Mouse (Mus musculus) urinary bladder, postnatal 10 days (tissue): Measurements from ENCODE around the gene Pmpcb.
A peak's percentile ranks its signal among the peaks of the same experiment; 100 is the strongest.

ENCODE experiments used
- DNase-seq: peaks from one replicate; pipeline ENCODE4 v3.0.0; 2022; ENCODE audit warnings: low spot score

The Pmpcb gene

DNA sequence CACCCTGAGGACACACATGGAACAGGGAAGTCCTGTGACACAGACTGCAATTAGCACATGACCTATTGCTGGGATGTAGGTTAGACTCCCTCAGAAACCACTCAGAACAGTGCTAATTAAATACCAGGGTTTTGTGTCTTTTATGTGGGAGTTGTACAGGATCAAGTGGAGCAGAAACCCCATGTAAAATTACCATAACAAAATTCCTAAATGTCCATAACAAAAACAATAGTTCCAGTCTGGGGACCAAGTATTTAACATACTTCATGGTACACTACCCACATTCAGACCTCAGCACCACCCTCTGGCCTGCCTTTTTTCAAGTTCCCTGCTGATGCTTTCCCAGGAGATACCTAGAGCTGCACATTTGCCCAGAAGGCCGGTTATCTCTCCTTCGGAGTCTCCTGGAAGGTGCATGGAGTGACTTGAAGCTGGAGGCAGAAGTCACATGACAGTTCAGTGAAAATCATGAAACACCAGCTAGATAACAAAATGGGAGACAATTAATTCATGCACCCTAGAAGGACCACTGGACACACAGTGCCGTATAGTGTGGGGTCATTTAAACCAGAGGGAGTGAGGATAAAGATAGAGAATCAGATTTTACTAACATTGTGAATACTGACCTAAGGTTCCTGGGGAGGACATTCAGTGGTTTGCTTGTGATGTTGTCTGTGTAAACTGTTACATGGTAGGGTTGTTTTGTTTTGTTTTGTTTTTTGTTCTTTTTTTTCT, 4.6 kb upstream of the Pmpcb start:
- no peak for DNase-seq

DNA sequence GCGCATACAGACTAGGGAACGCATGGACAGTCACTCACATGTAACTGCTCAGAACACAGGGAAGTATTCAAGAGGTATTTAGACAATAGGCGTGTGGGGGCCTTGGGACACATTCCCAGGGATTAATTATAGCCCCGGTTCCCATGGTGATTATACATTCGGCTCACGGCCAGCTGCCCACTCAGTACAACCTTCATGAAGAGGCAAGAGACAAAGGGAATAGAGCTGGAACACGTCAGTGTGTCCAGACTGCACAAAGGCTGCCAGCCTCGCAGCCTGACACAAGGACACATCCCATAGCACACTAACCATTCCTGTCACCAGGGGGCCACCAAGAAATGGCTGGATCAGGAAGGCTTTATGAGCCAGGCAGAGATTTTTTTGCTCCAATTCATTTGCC, 4.0 kb upstream of the Pmpcb start:
- DNase-seq = no peak

DNA sequence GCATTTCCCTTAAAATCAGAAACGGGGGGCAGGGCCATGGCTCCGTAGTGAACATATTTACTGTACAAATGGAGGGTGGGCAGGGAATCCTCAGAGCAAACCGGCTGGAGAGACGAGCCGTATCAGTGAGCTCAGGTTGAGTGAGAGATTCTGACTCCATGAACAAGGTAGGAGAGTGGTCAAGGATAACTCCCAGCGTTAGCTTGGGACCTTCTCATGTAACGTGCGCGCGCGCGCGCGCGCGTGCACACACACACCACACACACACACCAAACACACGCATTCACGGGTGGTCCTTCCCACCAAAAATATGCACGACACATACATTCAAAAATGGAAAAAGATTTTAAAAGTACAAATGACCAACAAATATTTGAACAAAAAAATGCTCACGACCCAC, 1.8 kb upstream of the Pmpcb start:
- no peak for DNase-seq

DNA sequence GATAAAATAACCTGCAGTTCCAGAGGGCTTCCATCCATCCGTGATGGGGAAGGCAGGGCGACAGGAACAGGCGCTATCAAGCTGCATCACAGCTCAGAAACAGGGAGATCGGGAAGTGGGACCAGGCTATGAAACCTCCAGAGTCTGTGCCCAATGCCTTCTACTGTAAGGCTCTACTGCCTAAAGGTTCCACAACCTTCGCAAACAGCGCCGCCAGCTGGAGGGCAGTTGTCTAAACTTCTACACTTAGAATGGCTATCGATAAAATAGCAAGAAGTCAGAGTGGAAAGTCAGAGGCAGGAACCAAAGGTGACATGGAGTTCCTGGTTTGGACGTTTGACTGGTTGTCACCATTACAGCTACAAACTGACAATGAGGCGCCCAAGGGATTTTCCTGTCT, 1.4 kb upstream of the Pmpcb start:
- DNase-seq = no peak

DNA sequence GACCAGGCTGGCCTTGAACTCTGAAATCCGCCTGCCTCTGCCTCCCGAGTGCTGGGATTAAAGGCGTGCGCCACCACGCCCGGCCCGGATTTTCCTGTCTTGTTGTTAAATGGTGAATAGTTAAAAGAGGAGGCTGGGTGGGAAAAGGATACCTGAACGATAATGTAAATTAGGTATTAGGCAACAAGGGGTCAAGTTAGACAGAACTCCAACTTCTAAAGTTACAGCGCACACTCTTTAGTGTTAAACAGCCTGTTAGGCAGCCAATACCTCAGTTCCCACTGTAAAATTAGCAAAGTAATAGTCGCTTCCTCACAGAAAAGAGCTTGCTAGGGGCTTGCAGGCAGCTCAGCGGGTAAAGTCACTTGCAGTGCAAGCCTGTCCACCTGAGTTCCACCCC, 895 bp upstream of the Pmpcb start:
- no peak for DNase-seq

DNA sequence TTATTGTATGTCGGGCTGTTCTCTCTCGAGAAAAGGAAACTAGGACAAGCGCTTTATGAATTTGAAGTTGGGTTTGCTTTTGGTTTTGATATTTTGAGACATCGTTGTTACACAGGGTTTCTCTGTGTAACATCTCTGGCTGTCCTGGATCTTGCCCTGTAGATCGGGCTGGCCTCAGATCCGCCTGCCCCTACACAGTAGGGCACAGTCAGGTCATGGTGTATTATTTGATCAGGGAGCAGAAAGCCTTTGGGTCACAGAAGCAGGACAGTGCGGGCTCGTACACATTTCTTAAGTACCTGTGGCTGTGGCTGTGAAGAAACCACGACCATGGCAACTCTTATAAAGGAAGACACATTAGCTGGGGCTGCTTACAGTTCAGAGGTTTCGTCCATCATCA, 679 bp downstream of the Pmpcb start:
- no peak for DNase-seq

DNA sequence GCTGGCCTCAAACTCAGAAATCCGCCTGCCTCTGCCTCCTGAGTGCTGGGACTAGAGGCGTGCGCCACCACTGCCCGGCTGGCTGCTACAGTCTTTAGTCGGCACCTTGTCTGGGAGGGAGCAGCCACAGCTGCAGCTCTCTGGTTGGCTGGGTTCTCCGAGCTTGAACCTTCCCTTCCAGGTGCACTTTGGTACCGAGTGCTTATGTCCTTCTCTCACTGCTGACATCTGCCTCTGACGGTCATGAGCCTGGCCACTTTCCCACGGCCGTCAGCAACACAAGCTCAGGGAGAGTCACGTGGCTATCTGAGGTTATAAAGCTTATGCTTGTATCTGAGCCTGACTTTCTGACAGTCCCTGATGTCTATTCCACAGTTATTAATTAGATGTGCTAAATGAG, 2.2 kb downstream of the Pmpcb start:
- DNase-seq = no peak

DNA sequence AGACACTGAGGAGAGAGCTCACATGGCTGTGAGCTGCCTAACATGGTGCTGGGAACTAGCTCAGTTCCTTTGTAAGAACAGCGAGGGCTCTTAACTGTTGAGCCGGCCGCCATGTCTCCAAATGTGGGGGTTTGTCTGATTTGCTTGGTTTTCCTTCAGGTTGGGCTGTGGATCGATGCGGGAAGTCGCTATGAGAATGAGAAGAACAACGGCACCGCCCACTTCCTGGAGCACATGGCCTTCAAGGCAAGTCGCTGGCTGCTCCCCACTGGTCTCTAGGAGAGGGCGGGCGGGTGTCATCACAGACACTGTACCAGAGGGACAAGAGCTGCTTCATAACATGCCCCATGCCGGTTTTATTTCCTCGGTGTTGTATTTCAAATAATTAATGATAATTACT, 2.9 kb downstream of the Pmpcb start:
- DNase-seq = no peak

DNA sequence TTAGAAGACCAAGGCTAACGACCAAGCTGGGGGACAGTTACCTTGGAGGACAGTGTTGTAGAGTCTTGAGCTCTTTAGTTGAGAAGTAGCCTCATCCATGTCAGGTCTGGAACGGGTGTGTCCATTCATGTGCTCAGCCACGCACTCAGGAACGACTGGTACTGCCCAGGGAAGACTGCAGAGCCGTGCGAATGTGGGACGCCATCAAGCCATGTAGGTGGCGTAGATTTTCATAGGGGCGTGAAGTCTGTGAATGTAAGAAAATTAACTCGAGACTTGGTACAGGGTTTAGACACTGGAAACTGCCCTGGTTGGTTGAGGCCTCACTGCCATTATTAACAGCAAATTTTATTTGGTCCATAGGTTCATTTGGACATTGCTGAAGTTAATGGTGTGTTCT, 6.7 kb downstream of the Pmpcb start:
- no peak for DNase-seq

DNA sequence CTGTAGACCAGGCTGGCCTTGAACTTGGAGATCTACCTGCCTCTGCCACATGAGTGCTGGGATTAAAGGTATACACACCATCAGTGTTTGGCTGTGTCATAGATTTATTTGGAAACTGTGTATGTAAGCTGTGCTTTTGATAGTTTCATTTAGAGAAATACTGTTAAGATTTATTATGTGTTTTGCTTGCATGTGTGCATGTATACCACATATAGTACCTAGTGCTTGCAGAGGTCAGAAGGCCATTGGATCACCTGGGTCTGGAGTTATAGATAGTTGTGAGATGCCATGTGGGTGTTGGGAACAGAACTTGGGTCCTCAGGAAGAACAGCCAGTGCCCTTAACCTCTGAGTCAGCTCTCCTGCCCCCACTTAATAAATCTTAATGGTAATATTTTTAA, 7.7 kb downstream of the Pmpcb start:
- no peak for DNase-seq

DNA sequence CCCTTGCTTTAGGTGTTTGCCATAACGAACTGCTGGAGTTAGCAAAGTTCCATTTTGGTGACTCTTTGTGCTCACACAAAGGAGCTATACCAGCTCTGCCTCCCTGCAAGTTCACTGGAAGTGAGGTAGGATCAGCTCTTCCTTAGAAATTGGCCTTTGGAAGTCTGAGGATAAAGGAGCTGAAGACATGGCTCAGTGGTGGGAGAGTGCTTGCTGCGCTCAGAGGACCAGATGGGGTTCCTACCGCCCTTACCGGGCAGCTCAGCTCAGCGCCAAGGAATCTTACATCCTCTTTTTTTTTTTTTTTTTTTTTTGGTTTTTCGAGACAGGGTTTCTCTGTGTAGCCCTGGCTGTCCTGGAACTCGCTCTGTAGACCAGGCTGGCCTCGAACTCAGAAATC, 9.0 kb downstream of the Pmpcb start:
- no peak for DNase-seq

DNA sequence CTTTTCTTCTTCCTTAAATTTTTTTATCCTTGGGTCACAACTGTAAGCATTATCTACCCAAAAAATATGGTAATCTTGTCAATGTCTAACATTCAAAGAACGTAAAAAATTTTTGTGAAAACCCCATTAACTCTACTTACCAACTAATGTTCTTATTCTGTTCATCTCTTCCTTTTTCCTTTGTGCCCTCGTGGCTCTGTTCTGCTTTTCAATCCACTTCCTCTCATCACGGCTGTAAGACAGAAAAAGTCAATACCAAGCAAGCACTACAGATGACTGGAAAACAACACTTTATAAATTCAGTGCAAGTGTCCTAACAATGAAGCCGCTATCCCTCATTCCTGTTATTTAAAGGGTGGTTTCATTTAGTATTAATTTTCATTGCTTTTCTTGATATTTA, 31.6 kb downstream of the Pmpcb start:
- DNase-seq = no peak

DNA sequence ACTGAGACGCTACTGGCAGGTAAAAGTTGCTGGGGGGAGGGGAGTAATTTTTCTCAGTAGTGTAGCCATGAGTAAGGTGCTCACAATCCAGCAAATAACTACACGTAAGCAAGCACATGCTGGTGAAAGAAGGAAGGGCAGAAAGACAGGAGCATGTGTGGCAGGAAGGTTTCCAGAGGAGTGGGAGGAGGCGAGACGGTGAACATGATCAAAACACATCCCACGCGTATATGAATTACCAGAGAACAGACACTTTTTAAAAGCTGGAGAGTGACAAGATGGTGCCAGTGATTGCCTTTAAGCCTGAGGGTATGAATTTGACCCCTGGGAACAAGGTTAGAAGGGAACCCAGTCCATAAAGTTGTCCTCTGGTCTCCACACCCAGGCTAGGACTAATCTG, 32.9 kb downstream of the Pmpcb start:
- no peak for DNase-seq

DNA sequence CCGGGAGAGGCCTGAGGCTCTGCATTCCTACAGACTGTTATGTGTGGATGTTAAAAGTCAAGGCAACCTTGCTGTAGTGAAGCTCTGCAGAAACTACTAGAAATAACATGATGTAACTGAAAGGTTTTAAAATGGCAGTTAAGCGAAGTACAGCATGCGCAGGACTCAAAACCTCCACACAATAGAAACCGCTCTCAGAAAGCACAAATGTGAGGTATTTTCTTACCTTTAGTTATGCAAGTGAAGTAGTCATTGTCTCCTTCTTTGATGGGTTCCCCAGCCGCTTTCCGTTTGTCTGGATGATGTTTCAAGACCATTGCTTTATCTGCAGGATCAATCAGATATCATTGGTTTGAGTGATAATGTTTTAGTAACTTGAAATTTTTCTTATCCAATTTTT, 39.5 kb downstream of the Pmpcb start:
- DNase-seq = no peak

DNA sequence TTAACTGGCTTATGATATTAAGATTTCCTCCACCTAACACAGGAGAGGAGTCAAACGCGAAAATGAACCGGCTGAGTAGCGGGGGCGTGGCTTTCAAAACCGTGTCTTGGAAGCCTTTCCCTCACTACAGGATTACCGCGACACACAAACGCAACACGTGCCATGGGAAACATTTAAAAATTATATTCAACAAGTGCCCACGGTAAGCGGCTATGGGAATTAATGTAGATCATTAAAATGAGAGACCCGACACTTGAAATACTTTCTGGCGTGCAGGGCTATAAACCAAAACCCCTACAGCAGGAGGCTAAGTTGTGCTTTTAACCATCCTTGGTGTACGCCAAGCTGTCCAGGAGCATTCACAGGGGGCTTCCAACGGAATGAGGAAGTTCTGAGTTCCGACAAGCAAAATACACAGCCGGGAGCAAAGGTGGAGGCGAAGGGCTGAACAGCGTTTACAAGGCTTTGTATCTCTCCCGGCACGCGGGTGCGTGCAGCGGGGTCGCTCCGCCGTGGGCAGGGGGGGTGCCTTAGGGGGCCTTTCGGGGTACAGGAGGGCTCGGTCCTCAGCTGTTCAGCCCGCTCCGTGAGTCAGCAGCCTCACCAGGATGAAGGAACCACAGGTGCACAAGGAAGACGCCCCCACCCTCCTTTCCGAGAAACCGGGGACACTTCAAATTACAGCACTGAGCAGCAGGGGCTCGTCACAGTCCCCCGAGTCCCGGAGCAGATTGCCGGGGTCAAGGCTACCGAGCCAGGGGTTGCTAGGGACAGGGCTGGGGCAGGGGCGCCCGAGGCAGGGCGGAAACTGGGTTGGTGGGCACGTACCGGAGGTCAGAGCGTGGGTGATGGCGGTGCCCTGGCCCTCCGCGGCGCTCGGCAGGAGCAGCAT, 47.5 kb downstream of the Pmpcb start:
- no peak for DNase-seq

DNA sequence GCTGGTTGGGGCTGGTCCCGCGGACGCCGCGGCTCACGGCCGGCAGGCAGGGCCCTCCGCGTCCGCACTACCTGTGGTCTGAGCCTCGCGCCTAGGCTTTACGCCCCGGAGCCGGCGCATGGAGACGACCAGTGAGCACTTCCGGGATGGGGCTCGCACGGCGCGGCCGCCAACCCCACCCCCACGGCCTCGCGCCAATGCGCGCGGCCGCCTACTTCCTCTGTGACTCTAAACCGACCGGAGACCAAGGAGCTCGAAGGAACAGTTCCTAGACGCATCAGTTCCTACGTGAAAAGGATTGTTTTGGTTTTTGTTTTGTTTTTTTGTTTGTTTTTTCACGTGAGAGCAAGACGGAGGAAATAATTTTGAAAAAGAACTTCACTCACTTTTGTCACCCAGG, 48.1 kb downstream of the Pmpcb start, which contains the start of the genes Dnajc2 and Psmc2:
Gene Dnajc2, minus strand, starts transcription at position 199 of the 400 bp plus-strand sequence.
Gene Psmc2, plus strand, starts transcription at position 231 of the 400 bp plus-strand sequence.
- peak; percentile 39 for DNase-seq

DNA sequence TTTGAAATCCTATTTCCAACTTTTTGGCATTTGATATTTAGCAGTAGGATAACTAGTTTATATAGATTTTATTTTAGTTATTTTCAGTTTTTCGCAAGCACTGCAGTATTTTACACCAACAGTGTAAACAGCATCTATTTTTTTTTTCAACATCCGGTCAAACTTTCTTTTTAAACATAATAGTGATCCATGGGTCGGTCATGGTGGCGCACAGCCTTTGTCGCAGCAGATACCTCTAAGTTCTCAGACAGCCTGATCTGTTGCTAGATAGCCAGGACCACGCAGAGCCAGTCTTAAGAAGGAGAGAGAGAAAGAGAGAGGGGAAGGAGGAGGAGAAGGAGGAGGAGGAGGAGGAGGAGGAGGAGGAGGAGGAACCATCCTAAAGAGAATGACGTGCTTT, 48.8 kb downstream of the Pmpcb start:
- no peak for DNase-seq

DNA sequence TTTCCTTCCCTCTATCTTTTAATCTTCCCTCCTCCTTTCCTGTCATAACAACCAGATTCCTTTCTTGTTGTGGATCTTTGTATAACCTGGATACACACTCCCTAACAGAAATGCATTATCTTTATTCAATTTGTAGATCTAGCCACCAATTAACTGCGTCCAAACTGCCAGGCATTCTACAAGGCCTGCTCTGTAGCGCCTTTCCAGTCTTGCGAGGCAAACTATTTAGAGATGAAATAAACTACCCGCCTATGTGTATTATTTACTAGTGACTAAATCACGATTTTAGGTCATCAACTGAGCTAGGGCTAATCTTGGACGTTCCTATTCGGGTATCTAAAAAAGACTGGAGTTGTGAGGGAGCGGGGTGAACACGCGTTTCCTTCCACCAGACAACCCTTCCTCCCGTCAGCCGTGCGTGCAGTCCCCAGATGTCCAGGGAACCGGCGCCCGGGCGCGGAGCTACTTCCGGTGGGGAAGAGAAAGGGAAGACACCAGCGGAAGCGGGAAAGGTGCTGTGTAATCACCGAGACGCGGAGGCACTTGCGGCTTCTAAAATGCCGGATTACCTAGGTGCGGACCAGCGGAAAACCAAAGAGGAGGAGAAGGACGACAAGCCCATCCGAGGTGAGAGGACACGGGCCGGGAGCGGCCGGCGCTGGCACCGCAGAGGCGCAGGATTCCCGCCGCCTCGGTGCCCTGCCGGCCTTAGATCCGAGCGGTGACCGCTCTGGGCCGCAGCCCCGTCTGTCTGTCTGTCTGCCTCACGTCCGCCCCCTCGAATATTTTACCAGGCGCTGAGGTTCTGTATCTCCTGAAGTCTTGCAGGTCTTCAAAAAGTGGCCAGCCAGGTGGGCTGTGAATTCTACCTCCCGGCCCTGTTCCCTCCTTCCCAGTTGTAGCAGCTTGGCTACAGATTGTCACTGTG, 49.6 kb downstream of the Pmpcb start:
- peak; percentile 72 for DNase-seq

DNA sequence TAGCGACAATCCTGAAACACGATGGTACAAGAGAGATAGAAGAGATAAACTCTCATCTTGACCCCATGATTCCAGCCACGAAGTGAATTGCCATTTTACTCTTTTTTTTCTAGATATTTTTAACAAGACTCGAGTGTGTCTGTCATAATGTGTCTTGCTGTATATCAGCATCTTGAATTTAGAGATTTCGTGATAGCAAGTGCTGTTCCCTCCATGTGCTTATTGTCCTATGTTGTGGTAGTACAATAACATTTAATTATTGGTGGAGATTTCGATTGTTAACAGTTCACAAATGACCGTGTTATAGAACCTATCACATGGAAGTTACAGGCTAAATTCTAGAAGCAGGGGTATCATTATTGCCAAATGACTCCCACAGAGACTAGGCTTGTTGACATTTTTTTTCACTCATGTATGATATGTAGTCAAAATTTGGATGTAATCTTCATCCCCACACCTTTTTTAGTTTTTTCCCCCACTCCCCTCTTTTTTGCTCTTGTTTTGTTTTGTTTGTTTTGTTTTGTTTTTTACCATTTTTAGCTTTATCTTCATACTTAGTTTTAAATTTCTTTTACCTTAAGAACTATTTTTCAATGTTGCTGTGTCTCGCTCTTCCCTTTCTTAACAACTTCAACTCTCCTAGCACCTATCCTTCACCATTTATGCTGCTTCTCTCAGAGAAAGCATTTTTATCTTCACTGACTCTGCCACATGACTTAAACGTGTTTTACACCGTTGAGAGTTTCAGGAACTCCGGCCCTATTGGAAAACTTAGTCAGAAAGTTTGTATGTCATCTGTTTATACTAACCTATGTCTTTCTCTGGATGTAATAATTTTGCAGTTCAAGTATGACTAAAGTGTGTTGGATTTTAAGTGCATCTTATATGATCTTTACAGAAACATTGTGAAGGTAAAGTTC, 50.5 kb downstream of the Pmpcb start:
- DNase-seq = no peak

DNA sequence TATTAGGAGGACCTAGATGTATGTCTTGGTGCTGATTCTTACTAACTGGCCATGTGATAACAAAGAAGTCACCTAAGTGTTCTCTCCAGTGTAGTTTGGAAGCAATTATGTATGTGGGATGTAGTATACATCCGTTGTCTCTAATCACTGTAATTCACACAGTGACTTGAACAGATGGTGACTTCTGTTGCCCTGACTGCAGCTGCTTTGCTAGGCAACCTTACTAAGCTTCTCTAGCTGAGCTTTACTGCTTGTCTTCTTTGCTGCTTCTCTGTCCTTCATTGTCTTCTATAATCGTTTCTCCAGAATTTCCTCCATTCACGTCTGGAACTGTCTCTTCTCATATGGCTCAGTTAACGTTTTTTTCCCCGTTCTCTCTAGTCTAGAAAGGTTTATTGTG, 52.1 kb downstream of the Pmpcb start:
- DNase-seq = no peak

DNA sequence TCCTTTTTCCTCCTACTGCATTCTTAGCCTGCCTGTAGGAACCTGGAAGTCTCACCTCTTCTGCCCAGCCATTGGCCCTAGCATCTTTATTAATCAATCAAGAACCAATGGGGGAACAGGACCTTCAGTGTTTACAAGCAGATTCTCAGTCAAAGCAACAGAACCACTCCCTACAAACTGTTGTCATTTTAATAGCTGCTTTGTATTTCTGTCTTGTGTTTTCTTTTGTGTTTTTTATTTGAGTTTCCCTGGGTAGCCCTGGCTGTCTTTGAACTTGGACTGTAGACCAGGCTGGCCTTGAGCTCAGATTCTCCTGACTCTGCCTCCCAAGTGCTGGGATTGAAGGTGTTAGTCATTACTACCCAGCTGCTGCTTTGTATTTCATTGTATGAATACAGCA, 55.2 kb downstream of the Pmpcb start:
- no peak for DNase-seq
